8 mouse cellular contexts compared by ENCODE assay signal in genomic region chr13:29985855-29986755, GRCm38 (mm10). TPM values are rescaled to one million over a fixed set of nuclear protein-coding genes. Genes with fewer than 3 reads are reported as not detected.
A peak's percentile ranks its signal among the peaks of the same experiment; 100 is the strongest.
DNase-seq lines count a peak whose midpoint lies in the region; ATAC-seq and TF ChIP-seq lines count a peak whose summit lies in the region.

Gene E2f3, minus strand, starts transcription at chr13:29986063.

- DNase-seq in 3134 (ENCODE audit: extremely low read depth, insufficient read length, low spot score), result peak; percentile 95
- DNase-seq in adrenal gland, postnatal 36 days, result peak; percentile 99
- peak; percentile 99 to 100 for DNase-seq in heart, adult 18-20 months
- DNase-seq in kidney, adult 2 months, result peak; percentile 100
- peak; percentile 95 to 97 for DNase-seq in spleen, adult 2 months (ENCODE audit: low read depth in 1 of 2, low spot score in 2 of 2)

- WGBS in embryonic facial prominence, embryonic 13.5 days, result 1% methylated on average over 45 of the region's 45 CpGs
- under 1% methylated on average over 45 of the region's 45 CpGs for WGBS in kidney, adult 2 months
- under 1% methylated on average over 45 of the region's 45 CpGs for WGBS in limb, embryonic 12.5 days
- under 1% methylated on average over 45 of the region's 45 CpGs for WGBS in midbrain, embryonic 15.5 days
- WGBS in spleen, adult 2 months, result under 1% methylated on average over 45 of the region's 45 CpGs

- peak within 1 kb of the TSS; percentile 92 for H3K4me3 ChIP-seq in embryonic facial prominence, embryonic 13.5 days
- peak within 1 kb of the TSS; percentile 68 for H3K4me3 ChIP-seq in kidney, adult 2 months (ENCODE audit: insufficient read depth, low read depth, low read length)
- peak within 1 kb of the TSS; percentile 93 for H3K4me3 ChIP-seq in limb, embryonic 12.5 days (replicated peaks)
- H3K4me3 ChIP-seq in midbrain, embryonic 15.5 days, result peak within 1 kb of the TSS; percentile 97
- H3K4me3 ChIP-seq in spleen, adult 2 months (ENCODE audit: extremely low read depth, insufficient read depth, insufficient read length), result peak within 1 kb of the TSS; percentile 84

- H3K27me3 ChIP-seq in embryonic facial prominence, embryonic 13.5 days, result no peaks in the 10 kb centered on the region
- no peaks in the 10 kb centered on the region for H3K27me3 ChIP-seq in kidney, adult 2 months (replicated peaks; ENCODE audit: control insufficient read depth, insufficient read depth, low read length)
- no peaks in the 10 kb centered on the region for H3K27me3 ChIP-seq in limb, embryonic 12.5 days
- H3K27me3 ChIP-seq in midbrain, embryonic 15.5 days (replicated peaks), result no peaks in the 10 kb centered on the region; the same call in 1 of the 2 replicates
- H3K27me3 ChIP-seq in spleen, adult 2 months (ENCODE audit: control insufficient read depth, insufficient read depth, low read length), result no peaks in the 10 kb centered on the region

- peak within 1 kb of the TSS; percentile 98 for H3K27ac ChIP-seq in embryonic facial prominence, embryonic 13.5 days
- H3K27ac ChIP-seq in kidney, adult 2 months (ENCODE audit: insufficient read depth, low read depth, low read length), result peak within 1 kb of the TSS; percentile 80
- peak within 1 kb of the TSS; percentile 99 for H3K27ac ChIP-seq in limb, embryonic 12.5 days
- peak within 1 kb of the TSS; percentile 83 for H3K27ac ChIP-seq in midbrain, embryonic 15.5 days
- peak within 1 kb of the TSS; percentile 66 for H3K27ac ChIP-seq in spleen, adult 2 months (ENCODE audit: insufficient read depth, low read length)

- TF ChIP-seq POLR2A in kidney, adult 2 months (IDR thresholded peaks at IDR 0.05; ENCODE audit: low read depth, low read length), result no peak
- TF ChIP-seq POLR2A in spleen, adult 2 months (IDR thresholded peaks at IDR 0.05; ENCODE audit: low read depth, low read length), result no peak

- peaks cover 19% of the 10 kb centered on the region for H3K4me1 ChIP-seq in embryonic facial prominence, embryonic 13.5 days
- H3K4me1 ChIP-seq in kidney, adult 2 months (ENCODE audit: control insufficient read depth, insufficient read depth, low read length), result no peaks in the 10 kb centered on the region
- peaks cover 23% of the 10 kb centered on the region for H3K4me1 ChIP-seq in limb, embryonic 12.5 days (replicated peaks)
- H3K4me1 ChIP-seq in midbrain, embryonic 15.5 days, result peaks cover 24% of the 10 kb centered on the region
- H3K4me1 ChIP-seq in spleen, adult 2 months (ENCODE audit: control insufficient read depth, insufficient read depth, insufficient read length), result peaks cover 8% of the 10 kb centered on the region

- ATAC-seq in embryonic facial prominence, embryonic 13.5 days (ENCODE audit: insufficient number of reproducible peaks, insufficient read depth, low FRiP score, low TSS enrichment, low read depth), result peak; percentile 99
- ATAC-seq in limb, embryonic 12.5 days (ENCODE audit: insufficient number of reproducible peaks, insufficient read depth, low FRiP score, low TSS enrichment, low read depth), result peak; percentile 99
- ATAC-seq in midbrain, embryonic 15.5 days (replicated peaks), result peak; percentile 99

- peak within 1 kb of the TSS; percentile 83 for H3K4me2 ChIP-seq in embryonic facial prominence, embryonic 13.5 days
- peak within 1 kb of the TSS; percentile 76 for H3K4me2 ChIP-seq in limb, embryonic 12.5 days
- H3K4me2 ChIP-seq in midbrain, embryonic 15.5 days, result peak within 1 kb of the TSS; percentile 100

- H3K9ac ChIP-seq in embryonic facial prominence, embryonic 13.5 days, result peak within 1 kb of the TSS; percentile 95
- peak within 1 kb of the TSS; percentile 99 for H3K9ac ChIP-seq in limb, embryonic 12.5 days (replicated peaks)
- H3K9ac ChIP-seq in midbrain, embryonic 15.5 days, result peak within 1 kb of the TSS; percentile 92

- no peak for TF ChIP-seq CTCF in kidney, adult 2 months (conservative IDR thresholded peaks at IDR 0.05; ENCODE audit: insufficient read depth, insufficient read length, low read depth, low read length)
- no peak for TF ChIP-seq CTCF in spleen, adult 2 months (IDR thresholded peaks at IDR 0.05; ENCODE audit: extremely low read depth, insufficient read depth, insufficient read length, insufficient replicate concordance)

- no peaks in the 10 kb centered on the region for H3K36me3 ChIP-seq in embryonic facial prominence, embryonic 13.5 days
- H3K36me3 ChIP-seq in kidney, adult 2 months (ENCODE audit: control insufficient read depth, insufficient read depth, low read length), result no peaks in the 10 kb centered on the region
- no peaks in the 10 kb centered on the region for H3K36me3 ChIP-seq in limb, embryonic 12.5 days
- no peaks in the 10 kb centered on the region for H3K36me3 ChIP-seq in midbrain, embryonic 15.5 days (replicated peaks)
- H3K36me3 ChIP-seq in spleen, adult 2 months (ENCODE audit: control insufficient read depth, insufficient read depth, low read length), result no peaks in the 10 kb centered on the region

- no peaks in the 10 kb centered on the region for H3K9me3 ChIP-seq in embryonic facial prominence, embryonic 13.5 days
- no peaks in the 10 kb centered on the region for H3K9me3 ChIP-seq in limb, embryonic 12.5 days
- no peaks in the 10 kb centered on the region for H3K9me3 ChIP-seq in midbrain, embryonic 15.5 days

RNA-seq across cellular contexts. Expression of gene E2f3, which starts in this region (rescaled TPM):
- total RNA-seq in adrenal gland, postnatal 36 days (2021), result 10 to 100 TPM; 10.9 to 12.4 TPM
- 12.5 and 13.1 TPM in 2 replicates for polyA plus RNA-seq in embryonic facial prominence, embryonic 13.5 days (2015; fragmentation: Nextera tagmentation; extraction: Ambion mirVana)
- 1 to 10 TPM; 5.5 to 7.2 TPM for total RNA-seq in heart, adult 18-20 months (2021)
- 2.1 and 2.2 TPM in 2 replicates for polyA plus RNA-seq in kidney, adult 2 months (2012; rRNA removed)
- 20.5 and 22.5 TPM in 2 replicates for polyA plus RNA-seq in limb, embryonic 12.5 days (2016; fragmentation: Nextera tagmentation; extraction: Ambion mirVana)
- 4.7 and 4.9 TPM in 2 replicates for polyA plus RNA-seq in midbrain, embryonic 15.5 days (2015; fragmentation: Nextera tagmentation; extraction: Ambion mirVana)
- 2.1 and 2.2 TPM in 2 replicates for polyA plus RNA-seq in spleen, adult 2 months (2012; rRNA removed)

Comparison
In these comparisons a context has a peak if more than half of its experiments do, and no peak if none do; other contexts are left out.
1. Peak in every context shown above with its lines: DNase-seq, ATAC-seq, H3K4me3 ChIP-seq and H3K27ac ChIP-seq.